ENCODE assay signal across 7 mouse cellular contexts in the genomic region with DNA sequence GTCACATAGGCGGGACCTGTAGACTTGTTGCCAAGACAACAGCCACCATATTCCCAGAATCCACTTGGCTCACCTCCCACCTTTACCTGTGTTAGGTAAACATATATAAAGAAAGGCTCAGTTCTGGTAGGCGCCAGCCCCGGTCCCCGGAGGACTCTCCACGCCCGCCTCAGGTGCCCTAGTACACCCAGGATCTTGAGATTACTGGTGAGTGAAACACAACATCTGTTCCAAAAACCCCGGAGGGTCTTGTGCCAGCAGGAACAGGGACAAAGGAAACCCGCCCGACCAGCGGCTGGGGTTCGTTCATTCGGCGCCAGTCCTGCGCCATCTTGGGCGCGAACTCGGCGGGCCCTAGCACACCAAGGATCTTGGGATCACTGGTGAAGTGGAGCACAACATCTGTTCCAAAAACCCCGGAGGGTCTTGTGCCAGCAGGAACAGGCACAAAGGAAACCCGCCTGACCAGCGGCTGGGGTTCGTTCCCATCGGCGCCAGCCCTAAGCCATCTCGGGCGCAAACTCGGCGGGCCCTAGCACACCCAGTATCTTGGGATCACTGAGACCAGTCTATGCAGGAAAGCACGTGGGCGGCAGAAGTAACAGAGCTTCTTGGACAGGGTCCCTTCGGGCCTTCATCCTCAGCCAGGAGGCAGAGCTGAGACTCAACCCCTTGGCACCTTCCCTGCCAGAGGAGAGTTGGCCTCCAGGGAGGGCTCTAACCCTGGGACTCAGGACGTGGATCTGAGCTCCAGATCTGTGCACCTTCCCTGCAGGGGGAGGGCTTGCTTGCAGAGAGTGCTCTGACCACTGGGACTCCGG. TPM values are rescaled to one million over a fixed set of nuclear protein-coding genes. Genes with fewer than 3 reads are reported as not detected.
A peak's percentile ranks its signal among the peaks of the same experiment; 100 is the strongest.
DNase-seq lines count a peak whose midpoint lies in the region; ATAC-seq lines count a peak whose summit lies in the region.

No protein-coding gene starts in this region.

- H3K9me3 ChIP-seq in kidney, embryonic 16.5 days (ENCODE audit: low read length) = no peaks in the 10 kb centered on the region
- H3K9me3 ChIP-seq in neural tube, embryonic 12.5 days = no peaks in the 10 kb centered on the region

- ATAC-seq in kidney, embryonic 16.5 days (ENCODE audit: low FRiP score, low TSS enrichment) = peak; percentile 82
- ATAC-seq in neural tube, embryonic 12.5 days (ENCODE audit: low FRiP score, low read depth) = peak; percentile 78

- peak overlapping the region; percentile 78 for H3K27ac ChIP-seq in kidney, embryonic 16.5 days (ENCODE audit: low read length)
- no peak overlapping the region for H3K27ac ChIP-seq in neural tube, embryonic 12.5 days

- H3K9ac ChIP-seq in kidney, embryonic 16.5 days (replicated peaks; ENCODE audit: low read length) = peak overlapping the region; percentile 83
- peak overlapping the region; percentile 62 for H3K9ac ChIP-seq in neural tube, embryonic 12.5 days

- peak overlapping the region; percentile 58 for H3K4me3 ChIP-seq in kidney, embryonic 16.5 days (ENCODE audit: low read length)
- peak overlapping the region; percentile 47 for H3K4me3 ChIP-seq in neural tube, embryonic 12.5 days

- H3K4me1 ChIP-seq in kidney, embryonic 16.5 days (ENCODE audit: insufficient read depth, low read length) = no peaks in the 10 kb centered on the region
- no peaks in the 10 kb centered on the region for H3K4me1 ChIP-seq in neural tube, embryonic 12.5 days

- H3K4me2 ChIP-seq in kidney, embryonic 16.5 days (replicated peaks; ENCODE audit: low read depth, low read length) = peak overlapping the region; percentile 66
- peak overlapping the region; percentile 65 for H3K4me2 ChIP-seq in neural tube, embryonic 12.5 days (replicated peaks)

- no peaks in the 10 kb centered on the region for H3K27me3 ChIP-seq in kidney, embryonic 16.5 days (ENCODE audit: insufficient read depth, low read length)
- H3K27me3 ChIP-seq in neural tube, embryonic 12.5 days (replicated peaks) = no peaks in the 10 kb centered on the region; the same call in 1 of the 2 replicates

- peak; percentile 89 for DNase-seq in ZHBTc4 (ENCODE audit: low read depth, low spot score)
- peak; percentile 46 for DNase-seq in cerebellum, adult 9-11 months
- peak; percentile 28 to 31 for DNase-seq in frontal cortex, postnatal 10 days (ENCODE audit: low spot score in 2 of 2)
- DNase-seq in liver = peak; percentile 11
- no peak for DNase-seq in spleen, postnatal 14 days (ENCODE audit: low spot score in 2 of 2)

- 6% methylated on average over 33 of the region's 33 CpGs for WGBS in kidney, embryonic 16.5 days
- WGBS in neural tube, embryonic 12.5 days = 7% methylated on average over 33 of the region's 33 CpGs

- H3K36me3 ChIP-seq in kidney, embryonic 16.5 days (ENCODE audit: insufficient read depth, low read length) = peaks cover 8% of the 10 kb centered on the region
- H3K36me3 ChIP-seq in neural tube, embryonic 12.5 days = no peaks in the 10 kb centered on the region; the same call in 1 of the 2 replicates

RNA-seq across cellular contexts. Expression of a gene that starts 56.6 kb away (rescaled TPM):
- polyA plus RNA-seq in kidney, embryonic 16.5 days (2015; fragmentation: Nextera tagmentation; extraction: Ambion mirVana) = 40.6 and 42.3 TPM in 2 replicates
- 13.0 and 14.0 TPM in 2 replicates for polyA plus RNA-seq in neural tube, embryonic 12.5 days (2016; fragmentation: Nextera tagmentation; extraction: Ambion mirVana)

Comparison
In these comparisons a context has a peak if more than half of its experiments do, and no peak if none do; other contexts are left out.
1. DNase-seq: peak in ZHBTc4 (single experiment), cerebellum, adult 9-11 months (single experiment), frontal cortex, postnatal 10 days (2 of 2) and liver (single experiment); none in spleen, postnatal 14 days (0 of 2).